Mouse (Mus musculus): ENCODE measurements at regions not wholly inside any gene's neighbourhood (a gene's known extent, or its start where the extent isn't known, plus 50 kb on each side); places are given as distances from the start of the nearest gene placed in this dataset.

DNA sequence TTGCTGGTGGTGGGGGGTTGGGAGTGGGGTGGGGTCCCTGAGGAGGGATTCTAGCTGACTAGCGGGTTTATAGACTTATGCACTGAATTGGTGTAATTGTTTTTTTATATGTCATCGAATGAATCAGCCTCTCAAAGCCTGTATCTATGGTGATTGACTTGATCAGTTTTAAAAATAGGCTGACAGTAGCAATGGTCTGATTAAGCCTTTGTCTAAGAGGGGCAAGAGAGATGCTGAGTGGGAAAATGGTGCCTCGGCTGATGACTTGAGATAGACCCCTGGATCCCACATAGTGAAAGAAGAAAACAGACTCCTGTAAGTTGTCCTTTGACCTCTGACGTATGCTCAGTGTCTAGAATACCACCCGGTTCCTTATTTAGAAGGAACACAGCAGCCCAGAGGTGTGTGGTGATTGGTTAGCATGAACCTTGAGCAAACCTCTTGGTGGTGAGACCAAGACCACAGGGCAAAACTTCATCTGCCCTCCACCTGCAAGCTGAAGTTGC, 312.7 kb upstream of the Klf3 start:
- no peak for TF ChIP-seq CTCF (IDR thresholded peaks at IDR 0.05; ENCODE audit: borderline replicate concordance, insufficient read depth, low read depth, low read length)
- TF ChIP-seq POLR2A (IDR thresholded peaks at IDR 0.05; ENCODE audit: borderline replicate concordance, insufficient read depth, low read length), result no peak
